ENCODE assay signal across 12 mouse cellular contexts in the genomic region with DNA sequence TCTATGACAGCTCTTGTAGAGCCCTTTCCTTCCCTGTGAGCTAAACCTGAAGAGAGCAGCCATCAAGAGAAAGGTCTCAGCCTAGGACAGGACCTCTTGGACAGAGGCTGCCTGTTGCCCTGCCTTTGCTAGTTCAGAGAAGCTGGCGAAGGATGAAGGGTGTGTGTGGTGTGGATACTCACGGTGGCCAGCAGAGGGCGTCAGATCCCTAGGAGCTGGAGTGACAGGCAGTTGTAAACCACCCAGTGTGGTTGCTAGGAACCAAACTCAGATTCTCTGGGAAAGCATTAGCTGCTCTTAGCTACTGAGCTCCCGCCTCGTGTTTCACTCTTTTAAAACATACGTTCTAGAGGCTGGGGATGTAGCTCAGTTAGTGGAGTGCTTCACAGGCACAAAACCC.
A peak's percentile ranks its signal among the peaks of the same experiment; 100 is the strongest.
DNase-seq lines count a peak whose midpoint lies in the region; ATAC-seq and TF ChIP-seq lines count a peak whose summit lies in the region.
"Had no signal": no experiment of that assay in that cellular context is flagged by ENCODE, and none has a peak within 500 bp of the region (broad histone marks: within the 10 kb centered on the region; RNA-seq: fewer than 3 reads in every experiment).

No protein-coding gene starts in this region.

- no peak overlapping the region for H3K4me3 ChIP-seq in heart, postnatal 0 days (ENCODE audit: low read depth, low read length)
- H3K4me3 ChIP-seq in thymus, adult 2 months (ENCODE audit: control insufficient read depth, insufficient read depth, low read length), result no peak overlapping the region
- H3K4me3 ChIP-seq in intestine, embryonic 16.5 days (ENCODE audit: low read length), result no peak overlapping the region
- H3K4me3 ChIP-seq: heart, embryonic 10.5 days; neural tube, embryonic 15.5 days; stomach, embryonic 15.5 days had no signal

- intact Hi-C loops in heart, postnatal 25 days (cut with DNase I), result no loop called here

- H3K9ac ChIP-seq in heart, postnatal 0 days (replicated peaks; ENCODE audit: low read depth, low read length), result no peak overlapping the region
- no peak overlapping the region for H3K9ac ChIP-seq in intestine, embryonic 16.5 days (ENCODE audit: low read depth, low read length)
- H3K9ac ChIP-seq: neural tube, embryonic 15.5 days; stomach, embryonic 15.5 days had no signal

- H3K9me3 ChIP-seq in heart, postnatal 0 days (replicated peaks; ENCODE audit: control insufficient read depth, low read length), result no peaks in the 10 kb centered on the region
- H3K9me3 ChIP-seq in intestine, embryonic 16.5 days (ENCODE audit: control insufficient read depth, low read length), result no peaks in the 10 kb centered on the region
- H3K9me3 ChIP-seq: heart, embryonic 10.5 days; neural tube, embryonic 15.5 days; stomach, embryonic 15.5 days had no signal

- no peak for TF ChIP-seq EP300 in heart, postnatal 0 days (IDR thresholded peaks at IDR 0.05; ENCODE audit: low read depth)

- peak; percentile 20; the same call in 1 of the 2 replicates for TF ChIP-seq CTCF in heart, postnatal 0 days (IDR thresholded peaks at IDR 0.05; ENCODE audit: low read depth)
- peak; percentile 51; the same call in 1 of the 2 replicates for TF ChIP-seq CTCF in thymus, adult 2 months (IDR thresholded peaks at IDR 0.05; ENCODE audit: borderline replicate concordance, control insufficient read depth, extremely low read depth, insufficient read depth, low read length, poor library complexity)

- H3K36me3 ChIP-seq in heart, postnatal 0 days (replicated peaks; ENCODE audit: control insufficient read depth, insufficient read depth, low read length), result no peaks in the 10 kb centered on the region
- no peaks in the 10 kb centered on the region for H3K36me3 ChIP-seq in thymus, adult 2 months (ENCODE audit: control insufficient read depth, insufficient read depth, low read length)
- no peaks in the 10 kb centered on the region for H3K36me3 ChIP-seq in intestine, embryonic 16.5 days (ENCODE audit: control insufficient read depth, insufficient read depth, low read length)
- H3K36me3 ChIP-seq: heart, embryonic 10.5 days; neural tube, embryonic 15.5 days; stomach, embryonic 15.5 days had no signal

- H3K4me2 ChIP-seq in heart, postnatal 0 days (ENCODE audit: low read depth, low read length), result no peak overlapping the region
- no peak overlapping the region for H3K4me2 ChIP-seq in intestine, embryonic 16.5 days (ENCODE audit: low read depth, low read length)
- H3K4me2 ChIP-seq: neural tube, embryonic 15.5 days; stomach, embryonic 15.5 days had no signal

- no peak for TF ChIP-seq POLR2A in thymus, adult 2 months (IDR thresholded peaks at IDR 0.05; ENCODE audit: control insufficient read depth, extremely low read depth, insufficient read depth, low read length, poor library complexity)

- H3K4me1 ChIP-seq in heart, postnatal 0 days (ENCODE audit: control insufficient read depth, insufficient read depth), result no peaks in the 10 kb centered on the region
- no peaks in the 10 kb centered on the region for H3K4me1 ChIP-seq in thymus, adult 2 months (replicated peaks; ENCODE audit: control insufficient read depth, insufficient read depth, low read length)
- no peaks in the 10 kb centered on the region for H3K4me1 ChIP-seq in intestine, embryonic 16.5 days (ENCODE audit: control insufficient read depth, insufficient read depth, low read length)
- H3K4me1 ChIP-seq: heart, embryonic 10.5 days; stomach, embryonic 15.5 days had no signal

- H3K27me3 ChIP-seq in heart, postnatal 0 days (ENCODE audit: control insufficient read depth, insufficient read depth, low read length), result no peaks in the 10 kb centered on the region
- H3K27me3 ChIP-seq in thymus, adult 2 months (ENCODE audit: control insufficient read depth, insufficient read depth, low read length), result no peaks in the 10 kb centered on the region
- H3K27me3 ChIP-seq in intestine, embryonic 16.5 days (replicated peaks; ENCODE audit: control insufficient read depth, insufficient read depth, low read length), result no peaks in the 10 kb centered on the region
- H3K27me3 ChIP-seq: neural tube, embryonic 15.5 days; stomach, embryonic 15.5 days had no signal

- no peak for ATAC-seq in heart, postnatal 0 days (ENCODE audit: insufficient read depth, low read depth)
- no peak for ATAC-seq in intestine, embryonic 16.5 days

- DNase-seq in heart, postnatal 0 days (ENCODE audit: low spot score), result no peak
- no peak for DNase-seq in heart, postnatal 25 days (ENCODE audit: low spot score)
- peak; percentile 26 for DNase-seq in thymus, adult 2 months
- DNase-seq in thymus, adult 18-20 months, result no peak
- peak; percentile 10 for DNase-seq in forelimb bud, embryonic 11.5 days (ENCODE audit: low read depth, low spot score)
- peak; percentile 69 for DNase-seq in thymus, postnatal 4 days
- no peak for DNase-seq in gastrocnemius, postnatal 4 days (ENCODE audit: low spot score in 2 of 2)

- no peak overlapping the region for H3K27ac ChIP-seq in heart, postnatal 0 days (ENCODE audit: low read depth)
- H3K27ac ChIP-seq in thymus, adult 2 months (ENCODE audit: control insufficient read depth, insufficient read depth, low read length), result no peak overlapping the region
- H3K27ac ChIP-seq in intestine, embryonic 16.5 days (ENCODE audit: low read length), result no peak overlapping the region
- H3K27ac ChIP-seq: heart, embryonic 10.5 days; macrophage; neural tube, embryonic 15.5 days; stomach, embryonic 15.5 days had no signal

- 66% methylated on average over 6 of the region's 6 CpGs for WGBS in heart, postnatal 0 days
- 84% methylated on average over 6 of the region's 6 CpGs for WGBS in thymus, adult 2 months
- WGBS in intestine, embryonic 16.5 days, result 63% methylated on average over 6 of the region's 6 CpGs

Comparison
In these comparisons a context has a peak if more than half of its experiments do, and no peak if none do; other contexts are left out.
1. DNase-seq: peak in thymus, adult 2 months (single experiment), forelimb bud, embryonic 11.5 days (single experiment) and thymus, postnatal 4 days (single experiment); none in heart, postnatal 0 days (single experiment), heart, postnatal 25 days (single experiment), thymus, adult 18-20 months (0 of 2) and gastrocnemius, postnatal 4 days (0 of 2).